Mouse (Mus musculus) bone marrow macrophage, adult 2 months (primary cell): ENCODE measurements around the gene Perm1.

ENCODE experiments used
- CTCF ChIP-seq: IDR thresholded peaks from 2 replicates; pipeline ENCODE4 v1.5.1; 2012; ENCODE audit warnings: low read depth, mild to moderate bottlenecking, low read length, moderate library complexity
- POLR2A ChIP-seq: IDR thresholded peaks from 2 replicates; pipeline ENCODE4 v1.6.1; 2012; ENCODE audit warnings: mild to moderate bottlenecking, low read depth, low read length, borderline replicate concordance

DNA sequence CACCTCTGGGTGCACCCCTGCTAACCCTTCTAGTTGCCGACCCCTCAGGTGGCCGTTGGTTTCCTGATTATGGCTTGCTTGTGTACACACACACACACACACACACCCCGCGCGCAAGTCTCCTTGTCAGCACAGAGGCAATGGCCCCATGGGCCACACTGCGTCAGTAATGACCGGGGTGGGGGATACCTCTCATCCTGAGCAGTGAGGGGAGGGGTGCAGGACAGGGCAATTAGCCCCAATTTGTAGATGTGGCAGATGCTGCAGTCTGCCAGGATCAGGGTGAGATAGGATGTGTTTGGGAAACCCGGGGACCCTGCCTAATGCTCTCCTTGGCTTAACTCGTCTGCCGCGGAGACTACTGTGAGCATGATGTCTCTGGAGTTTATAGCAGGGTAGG lies 33.9 kb downstream of the Perm1 start:
- TF ChIP-seq POLR2A = no peak
- TF ChIP-seq CTCF = no peak
